Mouse (Mus musculus) heart, postnatal 0 days (tissue): ENCODE data around the gene Hnrnpul1. TPM values are rescaled to one million over a fixed set of nuclear protein-coding genes. Genes with fewer than 3 reads are reported as not detected.
A peak's percentile ranks its signal among the peaks of the same experiment; 100 is the strongest.

Source experiments
- ATAC-seq: fragments of 200-750 bp; cut with Nextera tagmentation; 2 replicates; pipeline ENCODE4 v1.8.0; 2017; ENCODE audit warnings: low read depth, moderate number of reproducible peaks, moderate library complexity; ENCODE audit not compliant: insufficient read depth
- DNase-seq: peaks from one replicate; pipeline ENCODE4 v3.0.0-alpha.2; 2016; ENCODE audit warnings: low spot score
- H3K27ac ChIP-seq: fragments of 300-500 bp; sonication (generic); 2 replicates; pipeline ENCODE4 v1.5.1; 2014; ENCODE audit warnings: low read depth, mild to moderate bottlenecking
- H3K27me3 ChIP-seq: fragments of 300-500 bp; sonication (generic); 2 replicates; pipeline ENCODE4 v1.6.1; 2014; ENCODE audit warnings: low read length, mixed read lengths; ENCODE audit not compliant: control insufficient read depth, insufficient read depth
- H3K36me3 ChIP-seq: fragments of 300-500 bp; sonication (generic); replicated peaks from 2 replicates; pipeline ENCODE4 v1.6.1; 2014; ENCODE audit warnings: low read length, mixed read lengths; ENCODE audit not compliant: control insufficient read depth, insufficient read depth
- H3K4me1 ChIP-seq: fragments of 300-500 bp; sonication (generic); 2 replicates; pipeline ENCODE4 v1.6.1; 2014; ENCODE audit warnings: antibody characterized with exemption; ENCODE audit not compliant: control insufficient read depth, insufficient read depth
- H3K4me2 ChIP-seq: fragments of 300-500 bp; sonication (generic); 2 replicates; pipeline ENCODE4 v1.6.1; 2014; ENCODE audit warnings: low read depth, mild to moderate bottlenecking, low read length, moderate library complexity
- H3K4me3 ChIP-seq: fragments of 300-500 bp; sonication (generic); 2 replicates; pipeline ENCODE4 v1.5.1; 2014; ENCODE audit warnings: low read depth, low read length
- H3K9ac ChIP-seq: fragments of 300-500 bp; sonication (generic); replicated peaks from 2 replicates; pipeline ENCODE4 v1.6.1; 2014; ENCODE audit warnings: low read depth, low read length, mixed read lengths
- H3K9me3 ChIP-seq: fragments of 300-500 bp; sonication (generic); replicated peaks from 2 replicates; pipeline ENCODE4 v1.6.1; 2016; ENCODE audit warnings: low read length; ENCODE audit not compliant: control insufficient read depth
- CTCF ChIP-seq: IDR thresholded peaks from 2 replicates; pipeline ENCODE4 v1.5.1; 2016; ENCODE audit warnings: antibody characterized with exemption, control low read depth, low read depth
- EP300 ChIP-seq: IDR thresholded peaks from 2 replicates; pipeline ENCODE4 v1.6.1; 2016; ENCODE audit warnings: antibody characterized with exemption, low read depth
- WGBS: fragments of 180-500 bp; shearing (Covaris S2); extraction: QIAGEN DNeasy Blood & Tissue Kit; methylation state at CpG from one replicate; pipeline ENCODE4 v1.1.7; 2014; 5-methylcytosine and 5-hydroxymethylcytosine counted together
- polyA plus RNA-seq: library from polyadenylated mRNA; unstranded; fragments of >200 nt; fragmentation: Nextera tagmentation; extraction: Ambion mirVana; gene quantifications from 2 replicates; pipeline ENCODE4 v1.2.1, GENCODE M21; 2015
- total RNA-seq: library from RNA; depleted of rRNA; stranded (reverse); fragments of >200 nt; gene quantifications from 2 replicates; pipeline ENCODE4 v1.2.3, GENCODE M21; 2014; ENCODE audit warnings: low replicate concordance

Gene Hnrnpul1
- total and polyA plus RNA-seq, 2 experiments from 2014 or later = 27.7 to 78.5 TPM

DNA sequence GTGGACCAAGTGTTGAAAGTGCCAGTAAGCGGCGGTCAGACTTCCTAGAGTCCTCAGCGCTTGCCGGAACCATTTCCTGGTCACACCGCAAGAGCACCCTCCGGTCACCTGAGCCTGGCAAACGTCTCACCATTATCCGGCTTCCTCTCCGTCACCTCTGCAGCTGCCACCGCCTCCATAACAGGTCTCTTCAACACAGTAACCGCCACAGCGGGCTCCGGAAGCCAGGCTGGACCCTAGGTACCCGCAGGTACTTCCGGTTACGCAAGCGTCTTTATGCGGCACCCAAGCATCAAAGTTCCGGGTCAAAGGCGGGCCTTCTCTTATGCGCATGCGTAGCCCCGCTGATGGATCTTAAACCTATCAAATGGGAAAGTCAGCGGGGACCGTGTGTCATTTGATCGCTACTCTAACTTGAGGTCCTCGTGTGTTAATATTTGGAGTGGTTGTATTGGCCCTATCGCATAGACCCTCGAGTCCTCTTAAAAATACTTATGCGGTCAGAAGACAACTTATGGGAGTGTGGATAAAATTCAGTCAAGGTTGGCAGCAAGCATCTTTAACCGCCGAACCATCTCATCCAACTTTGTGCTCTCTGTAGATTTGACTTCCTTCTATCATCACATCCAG, 35.7 kb downstream of the Hnrnpul1 start, which contains the start of gene Ccdc97:
TSS of gene Ccdc97 (minus strand) at position 301 of the 630 bp plus-strand sequence.
- peak; percentile 87 for ATAC-seq
- peak; percentile 93 for DNase-seq
- 3% methylated on average over 32 of the region's 32 CpGs for WGBS
- Histone ChIP-seq H3K4me1 (peaks cover 18% of the 10 kb centered on the region), H3K27ac (peak within 1 kb of the TSS; percentile 93), H3K36me3 (peaks cover 57% of the 10 kb centered on the region), H3K4me3 (peak within 1 kb of the TSS; percentile 85), H3K27me3 (no peaks in the 10 kb centered on the region), H3K4me2 (peak within 1 kb of the TSS; percentile 87), H3K9ac (peak within 1 kb of the TSS; percentile 71), H3K9me3 (no peaks in the 10 kb centered on the region)
- TF ChIP-seq CTCF (no peak), EP300 (peak; percentile 7; the same call in 1 of the 2 replicates)

DNA sequence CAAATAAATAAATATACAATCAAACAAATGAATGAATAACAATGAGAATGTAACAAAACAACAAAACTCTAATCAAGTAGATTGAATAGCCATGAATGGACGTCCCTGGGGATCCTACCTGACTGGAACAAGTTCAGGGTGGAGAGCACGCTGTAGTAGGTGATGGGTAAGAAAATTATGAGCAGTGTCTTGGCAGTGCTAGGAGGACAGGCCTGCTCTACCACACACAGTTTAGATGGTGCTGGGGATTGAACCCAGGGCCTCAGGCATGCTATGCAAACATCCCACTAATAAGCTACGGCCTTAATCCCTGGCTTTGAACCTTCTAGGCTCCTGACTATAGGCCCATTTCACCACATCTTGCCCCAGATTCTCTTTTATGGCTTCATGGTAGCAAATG, 37.1 kb downstream of the Hnrnpul1 start:
- no peak for DNase-seq
- peaks cover 18% of the 10 kb centered on the region for H3K4me1 ChIP-seq
- WGBS = 82% methylated on average over 3 of the region's 3 CpGs
- H3K27ac ChIP-seq = no peak overlapping the region
- no peak overlapping the region for H3K4me3 ChIP-seq
- H3K4me2 ChIP-seq = no peak overlapping the region; the same call in 1 of the 2 replicates
- no peak for ATAC-seq
- TF ChIP-seq EP300 (no peak), CTCF (no peak)
- peaks cover 57% of the 10 kb centered on the region for H3K36me3 ChIP-seq
- no peaks in the 10 kb centered on the region for H3K9me3 ChIP-seq
- no peak overlapping the region for H3K9ac ChIP-seq
- H3K27me3 ChIP-seq = no peaks in the 10 kb centered on the region

DNA sequence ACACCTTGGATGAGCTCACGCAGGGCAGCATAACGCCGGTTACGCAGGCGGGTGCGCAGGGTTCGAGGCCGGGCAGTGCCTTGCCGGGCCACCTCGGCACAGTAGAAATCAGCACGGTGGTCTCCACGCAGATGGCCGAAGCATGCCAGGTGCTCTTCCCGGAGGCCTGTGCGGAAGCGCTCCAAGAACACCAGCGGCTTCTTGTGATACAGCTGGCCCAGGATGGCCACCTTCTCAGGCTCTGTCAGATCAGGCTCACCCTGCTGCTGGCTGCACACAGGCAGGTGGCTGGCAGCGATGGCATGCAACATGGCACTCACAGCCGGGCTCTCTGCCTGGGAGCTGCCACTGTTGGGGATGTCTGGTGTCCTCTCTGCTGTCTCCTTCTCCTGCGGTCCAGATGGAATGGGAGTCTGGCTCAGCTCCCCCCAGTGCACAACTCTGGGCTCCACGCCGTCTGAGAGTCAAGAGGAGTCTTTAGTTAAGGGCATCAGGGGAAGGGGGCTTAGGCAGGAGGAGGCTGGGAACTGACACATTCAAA, 38.8 kb downstream of the Hnrnpul1 start:
- no peak for DNase-seq
- H3K27me3 ChIP-seq = no peaks in the 10 kb centered on the region
- no peak overlapping the region for H3K9ac ChIP-seq
- H3K9me3 ChIP-seq = no peaks in the 10 kb centered on the region
- no peak for ATAC-seq
- TF ChIP-seq EP300 = no peak
- no peak for TF ChIP-seq CTCF
- H3K4me1 ChIP-seq = peaks cover 32% of the 10 kb centered on the region
- peaks cover 52% of the 10 kb centered on the region for H3K36me3 ChIP-seq
- WGBS = 92% methylated on average over 21 of the region's 22 CpGs
- no peak overlapping the region for H3K27ac ChIP-seq
- no peak overlapping the region for H3K4me3 ChIP-seq
- no peak overlapping the region for H3K4me2 ChIP-seq

DNA sequence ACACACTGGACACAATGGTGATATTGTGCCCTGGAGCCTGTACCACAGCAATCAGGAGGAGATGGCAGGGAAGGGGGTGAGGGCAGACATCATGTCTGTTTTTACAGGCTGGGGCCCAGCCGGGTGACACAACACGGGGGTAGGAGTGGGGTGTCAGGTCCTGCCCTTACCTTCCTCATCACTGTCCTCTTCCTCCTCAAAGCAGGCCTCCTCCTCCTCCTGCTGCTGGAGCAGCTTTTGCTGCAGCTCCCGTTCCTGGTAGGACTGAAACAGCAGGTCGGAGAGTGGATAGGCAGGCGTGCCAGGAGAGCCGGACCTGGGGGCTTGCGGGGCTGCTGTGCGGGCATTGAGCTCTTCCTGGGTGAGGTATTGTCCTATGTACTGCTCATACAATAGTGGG, 40.0 kb downstream of the Hnrnpul1 start:
- no peak for ATAC-seq
- 82% methylated on average over 8 of the region's 8 CpGs for WGBS
- Histone ChIP-seq H3K4me1 (peaks cover 42% of the 10 kb centered on the region), H3K9ac (no peak overlapping the region), H3K36me3 (peaks cover 46% of the 10 kb centered on the region), H3K4me2 (no peak overlapping the region), H3K27me3 (no peaks in the 10 kb centered on the region), H3K27ac (no peak overlapping the region), H3K9me3 (no peaks in the 10 kb centered on the region), H3K4me3 (no peak overlapping the region)
- no peak for DNase-seq
- no peak for TF ChIP-seq CTCF
- TF ChIP-seq EP300 = no peak

DNA sequence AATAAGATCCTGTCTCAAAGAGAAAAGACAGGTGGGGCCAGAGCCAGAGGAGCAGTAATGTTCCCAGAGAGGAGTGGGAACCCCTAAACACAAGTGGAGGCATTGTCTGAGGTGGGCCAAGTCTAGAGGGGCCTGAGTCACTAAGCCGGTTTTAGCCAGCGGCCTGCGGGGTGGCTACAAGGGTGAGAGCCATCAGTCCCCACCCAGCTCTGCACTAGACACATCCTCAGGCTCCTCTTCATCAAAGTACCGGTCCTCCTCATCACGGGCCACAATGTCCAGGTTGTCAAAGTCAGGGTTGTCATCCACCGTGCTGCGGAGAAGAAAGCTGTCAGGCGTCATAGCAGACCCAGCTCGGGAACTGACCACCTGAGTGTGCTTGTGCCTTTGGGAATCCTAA, 41.8 kb downstream of the Hnrnpul1 start:
- H3K4me3 ChIP-seq = no peak overlapping the region
- peaks cover 46% of the 10 kb centered on the region for H3K36me3 ChIP-seq
- H3K9me3 ChIP-seq = no peaks in the 10 kb centered on the region
- no peak for ATAC-seq
- no peak for DNase-seq
- TF ChIP-seq CTCF (no peak), EP300 (no peak)
- no peak overlapping the region for H3K9ac ChIP-seq
- 76% methylated on average over 9 of the region's 9 CpGs for WGBS
- no peak overlapping the region for H3K4me2 ChIP-seq
- H3K27ac ChIP-seq = no peak overlapping the region
- peaks cover 31% of the 10 kb centered on the region for H3K4me1 ChIP-seq
- no peaks in the 10 kb centered on the region for H3K27me3 ChIP-seq
